Mouse (Mus musculus) heart, postnatal 0 days (tissue): ENCODE data around the gene Tbc1d17.

Experiments
- CTCF ChIP-seq: IDR thresholded peaks from 2 replicates; pipeline ENCODE4 v1.5.1; 2016; ENCODE audit warnings: antibody characterized with exemption, control low read depth, low read depth
- EP300 ChIP-seq: IDR thresholded peaks from 2 replicates; pipeline ENCODE4 v1.6.1; 2016; ENCODE audit warnings: antibody characterized with exemption, low read depth

DNA sequence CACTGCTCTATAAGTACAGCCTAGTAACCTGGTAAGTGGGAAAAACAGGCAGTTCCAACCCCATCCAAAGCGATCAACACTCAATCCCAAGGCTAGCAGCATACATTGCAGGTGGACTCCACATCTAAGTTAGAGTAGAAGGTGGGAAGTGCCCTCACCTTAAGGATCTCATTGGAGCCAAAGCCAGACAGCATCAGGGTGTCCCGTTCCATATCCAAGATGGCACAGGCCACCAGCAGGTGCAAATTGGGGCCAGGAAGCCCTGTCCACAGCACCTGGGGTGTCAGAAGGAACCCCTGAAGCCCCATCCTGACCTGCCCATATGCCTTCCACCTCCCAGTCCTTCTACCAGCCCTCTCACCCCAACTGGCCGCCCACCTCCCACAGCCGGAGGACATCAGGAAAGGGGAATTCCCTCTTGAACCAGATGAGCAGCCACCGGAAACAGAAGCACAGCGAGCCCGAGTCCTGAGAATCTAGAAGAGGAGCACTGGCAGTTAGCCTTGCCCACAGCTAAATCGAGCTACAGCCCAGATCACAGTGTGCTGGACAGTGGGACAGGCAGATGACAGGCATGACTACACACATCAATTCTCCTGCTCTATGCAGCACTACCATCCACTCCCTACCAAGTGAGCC is 6.9 kb downstream of the Tbc1d17 start:
- TF ChIP-seq CTCF (no peak), EP300 (no peak)
